Mouse (Mus musculus) midbrain, embryonic 16.5 days (tissue): Measurements from ENCODE around the gene Abl2. TPM values are rescaled to one million over a fixed set of nuclear protein-coding genes. Genes with fewer than 3 reads are reported as not detected.

ENCODE experiments used
- ATAC-seq: fragments of 200-750 bp; cut with Nextera tagmentation; 2 replicates; pipeline ENCODE4 v1.8.0; 2017; ENCODE audit warnings: moderate TSS enrichment
- H3K27ac ChIP-seq: fragments of 300-500 bp; sonication (generic); 2 replicates; pipeline ENCODE4 v1.5.1; 2014; ENCODE audit warnings: mild to moderate bottlenecking, low read length, mixed read lengths
- H3K27me3 ChIP-seq: fragments of 300-500 bp; sonication (generic); 2 replicates; pipeline ENCODE4 v1.6.1; 2014; ENCODE audit warnings: low read depth, low read length, mixed read lengths; ENCODE audit not compliant: control insufficient read depth, insufficient read depth
- H3K36me3 ChIP-seq: fragments of 300-500 bp; sonication (generic); 2 replicates; pipeline ENCODE4 v1.6.1; 2014; ENCODE audit warnings: mild to moderate bottlenecking, low read length, moderate library complexity, mixed read lengths; ENCODE audit not compliant: control insufficient read depth, insufficient read depth
- H3K4me1 ChIP-seq: fragments of 300-500 bp; sonication (generic); 2 replicates; pipeline ENCODE4 v1.6.1; 2014; ENCODE audit warnings: mild to moderate bottlenecking, low read length, mixed read lengths; ENCODE audit not compliant: control insufficient read depth, insufficient read depth
- H3K4me2 ChIP-seq: fragments of 300-500 bp; sonication (generic); 2 replicates; pipeline ENCODE4 v1.6.1; 2014; ENCODE audit warnings: mild to moderate bottlenecking, low read length, mixed read lengths
- H3K4me3 ChIP-seq: fragments of 300-500 bp; sonication (generic); 2 replicates; pipeline ENCODE4 v1.5.1; 2014; ENCODE audit warnings: low read depth, mild to moderate bottlenecking, low read length, moderate library complexity, mixed read lengths
- H3K9ac ChIP-seq: fragments of 300-500 bp; sonication (generic); 2 replicates; pipeline ENCODE4 v1.6.1; 2014; ENCODE audit warnings: low read depth, low read length, mixed read lengths
- H3K9me3 ChIP-seq: fragments of 300-500 bp; sonication (generic); replicated peaks from 2 replicates; pipeline ENCODE4 v1.6.1; 2014; ENCODE audit warnings: mild to moderate bottlenecking, low read length, mixed read lengths; ENCODE audit not compliant: control insufficient read depth, poor library complexity, severe bottlenecking
- WGBS: fragments of 180-500 bp; shearing (Covaris S2); extraction: QIAGEN DNeasy Blood & Tissue Kit; methylation state at CpG from one replicate; pipeline ENCODE4 v1.1.7; 2014; 5-methylcytosine and 5-hydroxymethylcytosine counted together
- polyA plus RNA-seq: library from polyadenylated mRNA; unstranded; fragments of >200 nt; fragmentation: Nextera tagmentation; extraction: Ambion mirVana; gene quantifications from 2 replicates; pipeline ENCODE4 v1.2.1, GENCODE M21; 2015

Gene Abl2
- polyA plus RNA-seq, 1 experiment from 2014 or later, result 6.7 TPM

GRCm38 (mm10) chr1:156667141-156667926 is 108.7 kb downstream of the Abl2 start:
- Histone ChIP-seq H3K36me3 (no peaks in the 10 kb centered on the region), H3K4me2 (no peak overlapping the region), H3K4me3 (no peak overlapping the region), H3K27me3 (no peaks in the 10 kb centered on the region), H3K9ac (no peak overlapping the region), H3K4me1 (no peaks in the 10 kb centered on the region; the same call in 1 of the 2 replicates), H3K27ac (no peak overlapping the region), H3K9me3 (no peaks in the 10 kb centered on the region)
- no peak for ATAC-seq
- 91% methylated on average over 23 of the region's 23 CpGs for WGBS

GRCm38 (mm10) chr1:156668602-156669001 is 110.0 kb downstream of the Abl2 start:
- H3K4me1 ChIP-seq, result peaks cover 2% of the 10 kb centered on the region
- no peak overlapping the region for H3K4me2 ChIP-seq
- ATAC-seq, result no peak
- no peaks in the 10 kb centered on the region for H3K27me3 ChIP-seq
- 40% methylated on average over 5 of the region's 5 CpGs for WGBS
- no peaks in the 10 kb centered on the region for H3K9me3 ChIP-seq
- no peaks in the 10 kb centered on the region for H3K36me3 ChIP-seq
- H3K4me3 ChIP-seq, result no peak overlapping the region
- H3K9ac ChIP-seq, result no peak overlapping the region
- no peak overlapping the region for H3K27ac ChIP-seq

GRCm38 (mm10) chr1:156669208-156669983 is 110.8 kb downstream of the Abl2 start:
- H3K27me3 ChIP-seq, result no peaks in the 10 kb centered on the region
- H3K9me3 ChIP-seq, result no peaks in the 10 kb centered on the region
- WGBS, result 42% methylated on average over 11 of the region's 11 CpGs
- no peaks in the 10 kb centered on the region for H3K36me3 ChIP-seq
- ATAC-seq, result no peak
- H3K4me3 ChIP-seq, result no peak overlapping the region
- peaks cover 10% of the 10 kb centered on the region for H3K4me1 ChIP-seq
- no peak overlapping the region for H3K4me2 ChIP-seq
- no peak overlapping the region for H3K9ac ChIP-seq
- H3K27ac ChIP-seq, result no peak overlapping the region

- H3K9me3 ChIP-seq, result no peaks in the 10 kb centered on the region
- H3K4me1 ChIP-seq, result peaks cover 11% of the 10 kb centered on the region
- no peak overlapping the region for H3K4me2 ChIP-seq
- no peaks in the 10 kb centered on the region for H3K36me3 ChIP-seq
- 91% methylated on average over 3 of the region's 3 CpGs for WGBS
- no peaks in the 10 kb centered on the region for H3K27me3 ChIP-seq
- H3K9ac ChIP-seq, result no peak overlapping the region
- no peak for ATAC-seq
- no peak overlapping the region for H3K27ac ChIP-seq
- no peak overlapping the region for H3K4me3 ChIP-seq
Measured at GRCm38 (mm10) chr1:156671921-156672320, 113.3 kb downstream of the Abl2 start.

GRCm38 (mm10) chr1:156672720-156673475 is 114.3 kb downstream of the Abl2 start:
- H3K4me1 ChIP-seq, result peaks cover 11% of the 10 kb centered on the region
- no peak for ATAC-seq
- no peaks in the 10 kb centered on the region for H3K9me3 ChIP-seq
- no peaks in the 10 kb centered on the region for H3K36me3 ChIP-seq
- H3K9ac ChIP-seq, result peak overlapping the region; percentile 61; the same call in 1 of the 2 replicates
- 10% methylated on average over 14 of the region's 14 CpGs for WGBS
- H3K27me3 ChIP-seq, result no peaks in the 10 kb centered on the region
- H3K4me3 ChIP-seq, result peak overlapping the region; percentile 46
- H3K4me2 ChIP-seq, result peak overlapping the region; percentile 88
- no peak overlapping the region for H3K27ac ChIP-seq

- H3K9ac ChIP-seq, result peak overlapping the region; percentile 61
- H3K4me2 ChIP-seq, result peak overlapping the region; percentile 88
- H3K36me3 ChIP-seq, result no peaks in the 10 kb centered on the region
- H3K4me3 ChIP-seq, result peak overlapping the region; percentile 46
- no peak overlapping the region for H3K27ac ChIP-seq
- H3K9me3 ChIP-seq, result no peaks in the 10 kb centered on the region
- H3K4me1 ChIP-seq, result peaks cover 11% of the 10 kb centered on the region
- 1% methylated on average over 29 of the region's 29 CpGs for WGBS
- no peaks in the 10 kb centered on the region for H3K27me3 ChIP-seq
- peak; percentile 49 for ATAC-seq
Measured at GRCm38 (mm10) chr1:156673476-156674194, 115.0 kb downstream of the Abl2 start.

- H3K27ac ChIP-seq, result no peak within 1 kb of the TSS
- ATAC-seq, result peak; percentile 52
- 8% methylated on average over 37 of the region's 37 CpGs for WGBS
Measured at GRCm38 (mm10) chr1:156674195-156675000, 115.8 kb downstream of the Abl2 start, which contains the start of gene Tor3a. Tor3a (minus strand) TSS chr1:156674356.

GRCm38 (mm10) chr1:156676171-156676570 is 117.6 kb downstream of the Abl2 start:
- Histone ChIP-seq H3K9me3 (no peaks in the 10 kb centered on the region), H3K27me3 (no peaks in the 10 kb centered on the region), H3K9ac (no peak overlapping the region), H3K27ac (no peak overlapping the region), H3K4me2 (no peak overlapping the region), H3K4me1 (peaks cover 11% of the 10 kb centered on the region), H3K36me3 (0 out of 2 replicates have a peak, but pooled peaks cover 6% of the 10 kb centered on the region), H3K4me3 (no peak overlapping the region)
- WGBS, result 35% methylated on average over 12 of the region's 12 CpGs
- ATAC-seq, result no peak

More at GRCm38 (mm10) chr1:156674195-156675000, 115.8 kb downstream of the Abl2 start, which contains the start of gene Tor3a:
- Histone ChIP-seq H3K4me2 (peak within 1 kb of the TSS; percentile 88), H3K9me3 (no peaks in the 10 kb centered on the region), H3K36me3 (0 out of 2 replicates have a peak, but pooled peaks cover under 1% of the 10 kb centered on the region), H3K4me3 (peak within 1 kb of the TSS; percentile 46), H3K27me3 (no peaks in the 10 kb centered on the region), H3K9ac (peak within 1 kb of the TSS; percentile 61), H3K4me1 (peaks cover 11% of the 10 kb centered on the region)
